Mouse (Mus musculus) MEL (cell line): Measurements from ENCODE around the gene Cisd3. TPM values are rescaled to one million over a fixed set of nuclear protein-coding genes. Genes with fewer than 3 reads are reported as not detected.

ENCODE experiments used
- DNase-seq: peaks from one replicate; pipeline ENCODE4 v3.0.0; 2011; ENCODE audit warnings: low read depth, low spot score
- H3K27ac ChIP-seq: 2 replicates; pipeline ENCODE4 v1.5.1; 2012; ENCODE audit warnings: low read depth, mild to moderate bottlenecking, control low read depth, low read length, moderate library complexity; ENCODE audit not compliant: control insufficient read depth
- H3K27me3 ChIP-seq, 2 experiments: fragments of 150-350 bp in 1 of 2; sonication (generic) in 1 of 2; 2 replicates each; pipeline ENCODE4 v1.6.1; 2012; ENCODE audit warnings: low read length in 2 of 2, mild to moderate bottlenecking in 2 of 2, improper control_type of control experiment in 1 of 2, moderate library complexity in 1 of 2; ENCODE audit not compliant: insufficient read depth in 2 of 2, control insufficient read depth in 1 of 2
- H3K36me3 ChIP-seq, 2 experiments: 2 replicates each; pipeline ENCODE4 v1.6.1; 2012 to 2014; ENCODE audit warnings: low read length in 2 of 2, improper control_type of control experiment in 1 of 2, inconsistent platforms in 1 of 2, mild to moderate bottlenecking in 1 of 2; ENCODE audit not compliant: insufficient read depth in 2 of 2, control insufficient read depth in 1 of 2
- H3K4me1 ChIP-seq, 2 experiments: fragments of 150-350 bp in 1 of 2; sonication (generic) in 1 of 2; 2 replicates each; pipeline ENCODE4 v1.6.1; 2012; ENCODE audit warnings: low read length in 2 of 2, improper control_type of control experiment in 1 of 2, mild to moderate bottlenecking in 1 of 2; ENCODE audit not compliant: insufficient read depth in 2 of 2, control insufficient read depth in 1 of 2
- H3K4me3 ChIP-seq, 2 experiments: fragments of 150-350 bp in 1 of 2; sonication (generic) in 1 of 2; 2 replicates each; pipeline ENCODE4 v1.5.1; 2012; ENCODE audit warnings: low read depth in 2 of 2, low read length in 2 of 2, mild to moderate bottlenecking in 2 of 2, moderate library complexity in 2 of 2, control low read depth in 1 of 2, improper control_type of control experiment in 1 of 2; ENCODE audit not compliant: control insufficient read depth in 1 of 2, insufficient read depth in 1 of 2
- H3K79me2 ChIP-seq: 2 replicates; pipeline ENCODE4 v1.6.1; 2012; ENCODE audit warnings: mild to moderate bottlenecking, low read length, moderate library complexity; ENCODE audit not compliant: control insufficient read depth, poor library complexity, insufficient read depth
- H3K9ac ChIP-seq: 2 replicates; pipeline ENCODE4 v1.6.1; 2012; ENCODE audit warnings: low read depth, mild to moderate bottlenecking, control low read depth, low read length, moderate library complexity; ENCODE audit not compliant: control insufficient read depth, poor library complexity, severe bottlenecking
- H3K9me3 ChIP-seq: fragments of 150-350 bp; sonication (generic); replicated peaks from 2 replicates; pipeline ENCODE4 v1.6.1; 2012; ENCODE audit warnings: mild to moderate bottlenecking, low read length, improper control_type of control experiment, moderate library complexity; ENCODE audit not compliant: insufficient read depth
- CHD1 ChIP-seq: IDR thresholded peaks from 2 replicates; pipeline ENCODE4 v1.6.1; 2012; ENCODE audit warnings: low read depth, mild to moderate bottlenecking, inconsistent platforms, low read length, improper control_type of control experiment
- MAZ ChIP-seq: IDR thresholded peaks from 2 replicates; pipeline ENCODE4 v1.6.1; 2012; ENCODE audit warnings: low read depth, mild to moderate bottlenecking, inconsistent platforms, low read length, improper control_type of control experiment
- polyA plus RNA-seq, 2 experiments: library from polyadenylated mRNA; stranded (reverse) in 1 of 2; unstranded in 1 of 2; fragments of >175 nt in 1 of 2; fragments of >200 nt in 1 of 2; gene quantifications; 2 replicates each; pipeline versions ENCODE4 v1.2.1 to v1.2.4; 2012; ENCODE audit warnings: low replicate concordance in 2 of 2, low read depth in 1 of 2; ENCODE audit not compliant: insufficient read length in 2 of 2, insufficient read depth in 1 of 2, missing spikeins in 1 of 2
- total RNA-seq: library from RNA; depleted of rRNA; stranded (reverse); fragments of 300-350 nt; gene quantifications from 2 replicates; pipeline ENCODE4 v1.2.3, GENCODE M21; 2012; rRNA removed

Cisd3 gene
- total and polyA plus RNA-seq, 3 experiments = 1.7 to 6.1 TPM; not detected in 1

DNA sequence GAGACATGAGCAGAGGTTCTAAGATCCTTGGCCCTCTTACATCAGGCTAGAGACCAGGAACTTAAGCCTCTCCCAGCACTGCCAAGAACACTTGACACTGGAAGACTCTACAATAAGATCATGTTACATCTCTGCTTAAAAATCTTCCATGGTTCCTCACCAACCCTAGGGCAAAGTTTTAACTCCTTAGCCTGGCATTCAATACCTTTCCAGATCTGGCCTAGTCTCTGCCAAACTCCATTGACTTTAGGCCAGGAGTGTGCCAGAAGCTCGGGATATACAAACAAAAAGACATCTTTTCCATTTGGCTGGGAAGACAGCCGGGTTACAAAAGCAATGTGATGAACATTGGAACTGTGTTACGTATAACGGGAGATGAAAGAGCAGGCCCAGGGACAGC lies 52.0 kb downstream of the Cisd3 start:
- Histone ChIP-seq H3K4me3 (no peak overlapping the region), H3K4me1 (no peaks in the 10 kb centered on the region), H3K9me3 (no peaks in the 10 kb centered on the region), H3K27me3 (no peaks in the 10 kb centered on the region)
- no peak for DNase-seq
- TF ChIP-seq MAZ (no peak), CHD1 (no peak)
- TF ChIP-seq, all 39 proteins: peak for 0
- no peak overlapping the region for H3K27ac ChIP-seq
- no peak overlapping the region for H3K9ac ChIP-seq
- H3K36me3 ChIP-seq = no peaks in the 10 kb centered on the region
- H3K79me2 ChIP-seq = peaks cover 30% of the 10 kb centered on the region

Other genes with a start within 250 kb of the Cisd3 start
- gene 4933428G20Rik, start 185.5 kb upstream of the Cisd3 start, total RNA-seq = not detected in 2 replicates
- under 1 TPM in 1 of 2 experiments, not detected in 1; 0.15 TPM for gene 4933428G20Rik, start 185.5 kb upstream of the Cisd3 start, polyA plus RNA-seq
- gene Srcin1, start 109.6 kb upstream of the Cisd3 start, total RNA-seq = 0.03 and 0.04 TPM in 2 replicates
- under 1 TPM in 1 of 2 experiments, not detected in 1; 0.10 TPM for gene Srcin1, start 109.6 kb upstream of the Cisd3 start, polyA plus RNA-seq
- not detected in 2 replicates for gene Epop, start 56.1 kb upstream of the Cisd3 start, total RNA-seq
- gene Epop, start 56.1 kb upstream of the Cisd3 start, polyA plus RNA-seq = not detected
- 15.1 and 17.2 TPM in 2 replicates for gene Mllt6, start 22.4 kb upstream of the Cisd3 start, total RNA-seq
- 10 to 100 TPM in 1 of 2 experiments, not detected in 1; 17.6 TPM for gene Mllt6, start 22.4 kb upstream of the Cisd3 start, polyA plus RNA-seq
- 12.3 and 20.0 TPM in 2 replicates for gene Pcgf2, start 14.7 kb downstream of the Cisd3 start, total RNA-seq
- gene Pcgf2, start 14.7 kb downstream of the Cisd3 start, polyA plus RNA-seq = 10 to 100 TPM in 1 of 2 experiments, not detected in 1; 38.7 TPM
- 914 and 1,101 TPM in 2 replicates for gene Psmb3, start 17.6 kb downstream of the Cisd3 start, total RNA-seq
- gene Psmb3, start 17.6 kb downstream of the Cisd3 start, polyA plus RNA-seq = 100 to 1,000 TPM in 1 of 2 experiments, not detected in 1; 648 TPM
- gene Pip4k2b, start 58.9 kb downstream of the Cisd3 start, total RNA-seq = 34.7 and 40.2 TPM in 2 replicates
- 10 to 100 TPM; 43.4 to 57.3 TPM for gene Pip4k2b, start 58.9 kb downstream of the Cisd3 start, polyA plus RNA-seq
- 18.1 and 20.8 TPM in 2 replicates for gene Cwc25, start 80.7 kb downstream of the Cisd3 start, total RNA-seq
- gene Cwc25, start 80.7 kb downstream of the Cisd3 start, polyA plus RNA-seq = 10 to 100 TPM in 1 of 2 experiments, not detected in 1; 16.7 TPM
- gene 1700001P01Rik, start 90.1 kb downstream of the Cisd3 start, total RNA-seq = 0.69 TPM in 2 replicates
- gene 1700001P01Rik, start 90.1 kb downstream of the Cisd3 start, polyA plus RNA-seq = under 1 TPM in 1 of 2 experiments, not detected in 1; 0.43 TPM
- 1,922 and 2,072 TPM in 2 replicates for gene Rpl23, start 96.6 kb downstream of the Cisd3 start, total RNA-seq
- gene Rpl23, start 96.6 kb downstream of the Cisd3 start, polyA plus RNA-seq = 100 to 1,000 TPM in 1 of 2 experiments, not detected in 1; 921 TPM
- gene Lasp1, start 113.2 kb downstream of the Cisd3 start, total RNA-seq = 13.3 and 15.2 TPM in 2 replicates
- gene Lasp1, start 113.2 kb downstream of the Cisd3 start, polyA plus RNA-seq = 10 to 100 TPM in 1 of 2 experiments, not detected in 1; 38.7 TPM
- 0.29 TPM in 1 of 2 replicates, not detected in the other for gene B230217C12Rik, start 155.0 kb downstream of the Cisd3 start, total RNA-seq
- under 1 TPM in 1 of 2 experiments, not detected in 1; 0.81 TPM for gene B230217C12Rik, start 155.0 kb downstream of the Cisd3 start, polyA plus RNA-seq
- 0.73 and 1.4 TPM in 2 replicates for gene Fbxo47, start 198.3 kb downstream of the Cisd3 start, total RNA-seq
- gene Fbxo47, start 198.3 kb downstream of the Cisd3 start, polyA plus RNA-seq = 1 to 10 TPM in 1 of 2 experiments, not detected in 1; 1.2 TPM